Mouse (Mus musculus) activated CD4-positive, CD25-positive, alpha-beta regulatory T cell, adult 4 months (primary cell): ENCODE data around the gene Sdha. TPM values are rescaled to one million over a fixed set of nuclear protein-coding genes. Genes with fewer than 3 reads are reported as not detected.

ENCODE experiments used
- ATAC-seq: one replicate; pipeline ENCODE4 v1.8.0; 2017
- polyA plus RNA-seq, 2 experiments: library from polyadenylated mRNA; unstranded; fragments of 100-300 nt; shearing (Covaris generic); gene quantifications; one replicate each; pipeline ENCODE4 v1.2.1; 2017

Sdha gene
- polyA plus RNA-seq, result 100 to 1,000 TPM; 257 to 308 TPM

DNA sequence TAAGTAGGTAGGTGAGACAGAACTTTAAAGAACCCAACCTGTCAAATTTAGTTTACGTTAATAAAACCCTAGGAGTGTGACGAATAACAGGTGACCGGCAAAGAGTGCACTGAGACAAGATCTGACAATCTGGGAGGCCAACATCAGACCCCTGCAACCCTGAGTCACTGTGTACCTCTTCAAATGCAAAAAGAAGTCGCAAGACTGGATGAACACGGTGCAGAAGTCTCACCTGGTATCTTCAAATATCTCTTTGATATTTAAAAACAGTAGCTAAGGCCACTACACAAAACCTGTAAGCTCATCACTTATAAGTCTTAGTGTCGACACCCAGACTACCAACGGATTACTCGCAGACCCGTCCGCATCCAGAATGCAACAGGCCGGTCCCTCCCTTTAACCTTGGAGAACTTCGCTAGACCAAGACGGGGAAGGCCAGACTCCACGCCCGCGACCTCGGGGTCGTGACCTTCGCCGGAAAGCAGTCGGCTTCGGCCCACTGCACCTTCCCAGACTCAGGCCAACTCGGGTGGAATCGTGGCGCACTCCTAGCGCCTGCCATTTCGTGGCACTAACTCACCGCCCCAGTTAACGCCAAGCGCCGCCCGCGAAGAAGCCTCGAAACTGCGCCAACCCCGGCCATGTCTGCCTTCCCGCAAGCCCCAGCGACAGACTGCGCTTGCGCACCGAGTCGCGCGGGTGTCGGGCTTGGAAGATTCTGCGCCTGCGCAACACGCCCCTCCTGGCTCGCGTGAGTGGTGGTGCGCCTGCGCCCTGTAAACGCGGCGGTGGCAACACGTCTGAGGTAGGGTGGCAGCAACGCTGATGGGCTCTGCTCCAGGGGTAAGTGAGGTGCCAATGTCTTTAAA lies at the start of gene Sdha, which contains the start of gene Ccdc127:
TSS of gene Sdha (minus strand) at position 715 of the 869 bp plus-strand sequence.
TSS of gene Ccdc127 (plus strand) at position 744 of the 869 bp plus-strand sequence.
- ATAC-seq, result peak; percentile 90

DNA sequence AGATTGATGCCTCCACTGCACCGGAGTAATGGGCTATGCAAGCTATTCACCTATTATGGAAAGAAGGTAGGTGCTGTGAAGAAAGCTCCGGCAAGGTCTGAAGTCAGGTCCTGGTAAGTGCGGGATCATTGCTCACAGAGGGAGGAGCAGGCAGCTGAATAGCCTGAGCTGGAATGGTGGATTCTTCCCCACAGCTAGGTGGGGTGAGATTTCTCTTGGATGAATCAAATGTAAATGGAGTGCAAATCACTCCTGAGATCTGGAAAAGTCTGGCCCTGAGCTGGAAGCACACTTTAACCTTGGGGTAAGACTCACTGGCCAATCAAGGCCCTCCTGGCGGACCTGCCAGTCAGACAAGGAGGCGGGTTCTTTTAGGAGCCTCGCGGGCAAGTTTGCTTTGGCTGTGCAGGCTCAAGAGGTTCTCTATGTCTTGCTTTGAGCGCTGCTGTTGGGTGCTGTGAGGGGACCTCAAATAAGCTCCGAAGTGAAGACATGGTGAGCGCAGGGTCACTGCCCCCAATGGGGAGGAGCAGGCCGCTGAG lies 49.3 kb upstream of the Sdha start, which contains the start of gene Ftl1-ps1:
TSS of gene Ftl1-ps1 (plus strand) at position 397 of the 542 bp plus-strand sequence.
- no peak for ATAC-seq

DNA sequence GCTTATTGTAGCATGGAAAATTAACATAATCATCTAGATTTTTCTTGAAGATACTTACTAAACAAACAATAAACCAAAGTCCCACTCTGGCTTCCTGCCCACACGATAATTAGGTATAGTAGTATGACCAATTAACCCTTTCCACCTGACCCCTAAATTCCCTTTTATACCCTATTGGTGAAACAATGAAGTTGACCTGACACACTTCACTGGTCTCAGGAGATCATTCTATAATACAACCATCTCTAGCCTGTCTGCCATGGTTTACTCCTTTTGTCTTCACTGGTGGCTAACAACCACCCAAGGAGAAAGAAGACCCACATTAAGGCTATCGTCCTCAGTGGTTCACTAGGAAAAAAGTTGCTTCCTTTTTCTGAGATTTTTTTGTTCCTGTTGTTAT lies 41.1 kb upstream of the Sdha start:
- ATAC-seq, result no peak

DNA sequence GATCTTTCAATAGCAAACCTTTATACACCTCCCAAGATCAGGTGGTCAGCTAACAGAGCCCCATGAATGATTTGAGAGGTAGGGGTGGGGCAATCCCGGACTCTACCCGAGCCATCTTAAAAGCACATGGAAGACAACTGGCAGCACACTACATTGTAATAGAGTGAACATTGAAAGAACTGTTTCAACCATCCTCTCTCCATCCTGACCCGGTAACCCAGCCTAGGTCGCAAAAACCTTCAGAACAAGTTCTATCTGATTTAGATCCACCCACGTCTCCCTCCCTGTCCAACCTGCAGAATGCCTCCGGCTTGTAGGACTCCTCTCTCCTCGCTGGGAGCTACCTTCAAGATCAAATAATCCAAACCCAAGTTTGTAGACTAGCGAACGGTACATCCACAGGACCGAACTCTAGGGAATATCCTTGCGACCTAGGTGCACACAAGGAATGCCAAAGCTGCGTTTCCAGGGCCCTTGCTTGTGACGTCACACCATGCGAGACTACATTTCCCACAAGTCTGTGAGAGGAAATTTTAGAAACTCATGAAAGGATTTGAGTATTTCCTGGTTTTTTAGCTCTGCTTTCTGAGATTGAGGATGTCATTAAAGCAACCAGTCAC lies 40.4 kb upstream of the Sdha start, which contains the start of gene Zfp72:
TSS of gene Zfp72 (minus strand) at position 466 of the 620 bp plus-strand sequence.
- peak; percentile 92 for ATAC-seq

DNA sequence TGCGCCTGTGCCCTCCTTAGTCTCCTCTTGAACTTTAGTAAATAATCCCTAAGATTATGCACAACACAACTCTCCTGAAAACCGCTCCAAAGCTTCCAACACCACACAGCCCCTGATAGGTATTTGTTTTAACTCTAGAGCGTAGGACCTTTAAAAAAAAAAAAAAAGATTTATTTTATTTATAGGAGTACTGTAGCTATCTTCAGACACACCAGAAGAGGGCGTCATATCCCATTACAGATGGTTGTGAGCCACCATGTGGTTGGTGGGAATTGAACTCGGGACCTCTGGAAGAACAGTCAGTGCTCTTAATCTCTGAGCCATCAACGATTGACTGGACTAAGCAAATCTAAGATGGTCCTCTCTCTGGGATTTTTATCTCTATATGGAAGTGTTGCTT lies 39.6 kb upstream of the Sdha start:
- ATAC-seq, result no peak

DNA sequence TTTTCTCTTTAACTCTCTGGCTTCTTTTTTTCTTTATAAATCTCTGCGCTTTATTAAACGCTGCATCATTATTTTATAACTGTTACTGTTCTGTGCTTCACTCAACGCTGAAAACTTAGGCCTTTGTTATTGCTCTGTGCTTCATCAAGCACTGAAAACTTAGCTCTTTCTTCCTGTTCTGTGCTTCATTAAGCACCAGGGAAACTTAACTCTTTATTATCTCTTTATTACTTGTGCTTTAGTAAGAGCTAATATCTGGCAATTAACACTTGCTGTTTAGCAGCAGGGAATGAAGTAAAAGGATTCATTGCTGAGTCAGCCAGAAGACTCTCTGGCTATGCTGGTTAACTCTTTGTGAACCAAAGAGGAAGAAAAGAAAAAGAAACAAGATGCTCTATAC lies 32.2 kb upstream of the Sdha start:
- no peak for ATAC-seq

DNA sequence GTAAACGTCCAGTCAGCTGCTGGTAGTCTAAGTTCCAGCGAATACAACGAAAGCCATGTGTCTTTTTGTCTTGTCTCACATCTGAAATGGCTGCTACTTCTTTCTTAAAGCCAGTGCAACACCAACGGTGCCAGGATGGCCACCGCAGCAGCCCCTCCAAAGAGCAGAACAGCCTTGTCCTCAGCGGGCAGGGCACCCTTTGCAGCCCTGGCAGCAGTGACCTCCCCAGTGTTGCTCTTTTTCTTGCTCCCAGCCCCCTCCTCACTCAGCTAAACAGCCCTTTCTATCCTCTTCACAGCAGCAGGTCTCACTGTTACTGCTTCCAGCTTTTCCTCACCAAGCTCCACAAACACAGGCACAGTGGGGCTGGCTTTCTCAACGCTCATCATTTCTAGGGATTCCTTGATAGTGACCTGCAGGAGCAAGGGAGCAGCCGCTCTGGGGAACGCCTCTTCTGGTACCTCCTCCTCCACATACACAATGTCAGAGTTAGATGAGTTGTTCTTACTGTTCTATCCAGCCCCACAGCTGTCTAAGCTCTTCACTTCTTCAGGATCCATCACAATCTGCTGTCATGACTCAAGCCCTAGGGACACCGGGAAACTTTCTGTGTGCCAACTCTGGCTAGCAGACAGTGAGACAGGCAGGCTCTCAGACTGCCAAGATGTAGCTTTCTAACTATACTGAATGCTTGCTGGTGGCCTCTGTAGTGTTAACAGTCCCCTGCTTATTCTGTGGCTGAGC lies 31.6 kb upstream of the Sdha start:
- no peak for ATAC-seq

DNA sequence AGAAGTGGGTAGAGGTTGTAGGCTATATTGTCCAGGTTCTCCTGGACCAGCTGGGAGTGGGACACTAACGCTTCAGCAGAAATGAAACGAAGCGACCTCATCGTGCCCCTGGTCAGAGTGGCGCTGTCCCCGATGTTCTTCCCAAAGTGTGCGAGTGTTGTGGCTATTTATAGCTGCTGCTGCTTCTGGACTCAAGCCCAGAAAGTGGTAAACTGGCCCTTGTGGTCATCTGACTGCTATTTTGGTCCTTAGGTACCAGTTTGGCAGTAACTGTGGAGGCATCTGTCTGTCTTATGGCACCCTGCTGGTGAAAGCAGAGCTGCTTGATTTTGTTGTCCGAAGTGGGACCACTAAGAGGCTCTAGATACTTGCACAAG lies 13.8 kb upstream of the Sdha start, which contains the start of gene Lrrc14b:
TSS of gene Lrrc14b (minus strand) at position 147 of the 377 bp plus-strand sequence.
- ATAC-seq, result no peak

DNA sequence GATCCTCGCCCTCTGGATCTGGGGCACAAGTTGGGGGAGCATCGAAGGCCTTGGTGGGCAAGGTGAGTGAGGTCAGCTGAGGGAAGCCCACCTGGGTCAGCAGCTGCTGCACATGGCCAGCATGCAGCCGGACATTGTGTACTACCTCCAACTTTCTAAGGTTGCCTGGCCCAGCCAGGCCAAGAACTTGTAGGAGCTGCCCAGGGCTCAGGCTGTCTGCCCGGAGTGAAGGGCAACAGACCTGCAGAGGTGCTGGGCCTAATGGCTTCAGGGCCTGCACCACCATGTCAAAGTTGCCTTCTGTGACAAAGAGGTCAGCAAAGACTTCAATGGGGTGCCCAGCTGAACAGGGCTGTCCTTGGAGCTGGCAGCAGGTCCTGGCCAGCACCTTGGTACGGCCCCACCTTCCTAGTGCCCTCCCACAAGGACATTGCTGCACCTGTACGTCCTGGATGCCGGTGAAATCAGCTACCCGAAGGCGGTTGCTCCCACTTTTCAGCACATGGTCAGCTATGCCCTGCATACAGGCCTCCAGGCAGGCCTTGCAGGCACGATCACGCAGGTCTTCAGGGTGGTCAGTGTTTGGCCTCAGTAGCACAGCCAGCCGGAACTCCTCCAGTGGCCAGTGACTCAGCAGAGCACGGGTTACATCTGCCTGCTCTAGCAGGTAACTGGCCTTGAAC lies 13.2 kb upstream of the Sdha start:
- no peak for ATAC-seq

DNA sequence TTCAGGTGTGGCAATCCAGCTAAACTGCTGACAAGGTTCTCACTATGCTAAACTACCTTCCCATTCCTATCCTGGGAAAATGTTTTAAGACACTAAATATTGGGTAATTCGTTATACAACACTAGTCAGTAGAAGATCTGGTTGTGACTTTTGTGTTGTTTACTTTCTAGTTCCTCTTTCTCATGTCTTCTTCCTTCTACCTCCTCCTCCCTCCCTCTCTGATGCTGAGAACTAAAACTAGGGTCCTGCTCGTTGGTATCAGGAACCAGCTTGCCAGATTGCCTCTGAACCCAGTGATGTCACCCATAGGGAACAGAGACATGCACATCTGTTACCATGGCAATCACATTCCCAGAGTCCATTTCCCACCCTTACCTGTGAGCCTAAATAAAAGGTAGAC lies 12.1 kb upstream of the Sdha start:
- no peak for ATAC-seq

DNA sequence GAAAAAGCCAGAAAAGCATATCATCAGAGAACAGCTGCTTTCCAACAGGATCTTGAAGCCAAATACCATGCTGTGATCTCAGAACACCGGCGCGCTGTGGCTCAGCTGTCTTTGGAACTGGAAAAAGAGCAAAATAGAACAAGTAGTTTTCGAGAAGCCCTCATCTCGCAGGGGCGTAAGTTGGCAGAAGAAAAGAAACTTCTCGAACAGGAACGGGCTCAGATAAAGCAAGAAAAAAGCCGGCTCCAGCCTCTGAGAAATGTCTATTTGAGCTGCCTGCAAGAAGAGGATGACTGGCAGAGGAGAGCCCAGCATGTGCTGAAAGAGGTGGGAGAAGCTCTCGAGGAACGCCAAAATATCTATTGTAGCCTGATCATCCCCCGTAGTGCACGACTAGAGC lies 6.4 kb upstream of the Sdha start:
- no peak for ATAC-seq

DNA sequence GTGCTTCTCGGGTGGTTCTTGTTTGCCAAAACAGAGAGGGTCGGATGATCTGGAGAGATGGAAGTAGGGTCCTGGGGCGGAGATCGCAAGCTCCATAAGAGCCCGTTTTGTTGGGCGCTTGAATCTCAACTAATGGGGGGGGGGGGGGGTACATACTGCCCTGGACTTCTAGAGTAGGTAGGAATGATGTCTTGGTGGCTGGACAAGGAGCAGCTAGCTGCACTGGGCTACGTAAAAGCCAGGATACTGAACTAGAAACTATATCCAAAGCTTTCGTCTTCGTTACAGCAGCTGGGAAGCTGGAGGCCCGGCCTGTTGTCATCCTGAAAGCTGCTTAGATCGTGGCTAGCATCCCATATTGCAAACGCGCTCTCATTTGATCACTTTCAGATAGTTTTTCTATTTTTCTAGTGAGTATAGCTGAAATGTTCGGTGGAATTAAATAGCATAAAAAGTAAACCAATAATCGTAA lies 391 bp upstream of the Sdha start:
- ATAC-seq, result peak; percentile 8

DNA sequence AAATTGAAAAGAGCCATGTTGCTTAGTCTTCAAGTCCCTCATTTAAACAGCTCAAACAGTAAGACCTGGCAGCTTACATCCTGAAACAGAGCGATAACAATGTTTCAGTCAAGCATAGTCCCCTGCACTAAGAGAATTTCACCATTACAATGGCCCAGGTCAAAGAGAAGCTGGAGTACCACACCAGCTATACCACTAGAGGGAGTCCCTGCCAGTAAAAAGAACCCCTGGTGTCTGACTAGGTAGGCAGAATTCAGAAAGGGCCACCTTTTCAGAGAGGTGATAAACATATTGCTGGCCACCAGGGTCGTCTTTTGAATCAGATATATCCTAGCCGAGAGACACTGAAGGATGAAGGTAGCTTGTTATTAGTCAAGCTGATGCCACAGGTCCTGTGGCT lies 9.0 kb downstream of the Sdha start:
- ATAC-seq, result peak; percentile 98

DNA sequence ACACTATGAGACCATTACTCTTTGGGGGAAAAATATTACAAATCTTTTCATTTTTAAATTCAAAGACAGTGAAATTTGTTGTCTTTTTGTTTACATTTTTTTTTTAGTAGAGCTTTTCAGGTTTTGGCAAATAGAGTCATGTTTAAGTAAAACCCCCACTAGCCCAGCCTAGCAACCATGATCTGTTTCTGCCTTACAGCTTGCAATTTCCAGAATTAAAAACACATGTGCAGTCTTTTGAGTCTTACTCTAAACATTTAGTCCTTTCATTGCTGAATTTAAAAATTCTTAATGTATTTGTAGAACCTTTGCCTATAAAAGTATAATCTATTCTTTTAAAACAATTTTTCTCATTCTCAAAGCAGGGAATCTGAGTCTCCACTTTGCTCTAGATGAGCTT lies 20.8 kb downstream of the Sdha start:
- ATAC-seq, result no peak

DNA sequence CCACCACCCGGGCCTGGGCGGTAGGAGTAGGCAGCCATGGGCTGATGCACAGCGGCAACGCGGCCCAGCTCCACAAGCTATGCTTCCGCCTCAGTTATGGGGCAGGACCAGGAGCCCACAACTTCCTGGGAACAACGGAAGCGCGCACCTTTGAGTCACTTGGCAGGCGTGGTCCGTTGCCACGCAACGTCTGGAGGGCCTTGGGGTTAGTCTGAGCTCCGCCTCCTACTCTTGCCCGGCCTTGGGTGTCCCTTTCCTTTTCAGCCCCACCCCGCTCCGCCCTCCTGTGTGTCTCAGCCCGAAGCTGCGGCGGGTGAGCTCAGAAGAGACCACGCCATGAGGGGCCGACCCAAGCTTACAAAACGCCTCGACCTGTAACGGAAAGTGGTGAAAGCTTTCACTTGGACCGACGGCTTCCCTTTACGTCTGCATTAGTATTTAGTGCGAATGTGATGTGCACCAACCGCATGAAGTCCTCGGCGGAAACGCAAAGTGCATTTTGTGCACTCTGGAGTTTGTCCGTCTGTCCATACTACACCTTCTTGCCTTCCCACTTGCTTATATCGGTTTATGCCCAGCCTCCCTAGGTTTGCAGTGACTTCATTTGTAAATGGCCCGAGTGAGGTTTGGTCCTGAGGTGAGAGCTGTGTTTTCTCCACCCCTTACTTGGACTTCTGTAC lies 32.8 kb downstream of the Sdha start, which contains the start of gene Pdcd6:
TSS of gene Pdcd6 (minus strand) at position 411 of the 680 bp plus-strand sequence.
- peak; percentile 99 for ATAC-seq

DNA sequence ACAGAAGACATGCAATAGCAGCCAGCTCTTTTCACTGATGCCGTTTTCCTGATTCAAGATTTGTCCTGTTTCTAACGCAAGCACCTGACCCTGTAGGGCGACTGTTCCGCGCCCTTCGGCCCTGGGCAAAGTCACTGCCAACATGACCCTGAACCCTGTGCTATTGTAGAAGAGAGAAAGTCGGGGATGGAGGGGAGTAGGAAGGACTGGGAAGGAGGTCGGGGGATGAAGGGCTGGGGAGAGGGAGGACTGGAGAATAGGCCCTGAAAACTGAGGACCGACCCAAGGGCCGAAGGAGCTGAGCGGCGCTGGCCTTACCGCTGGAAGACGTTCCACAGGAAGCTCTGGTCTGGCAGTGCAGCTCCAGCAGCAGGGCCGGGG lies 33.3 kb downstream of the Sdha start:
- ATAC-seq, result no peak

DNA sequence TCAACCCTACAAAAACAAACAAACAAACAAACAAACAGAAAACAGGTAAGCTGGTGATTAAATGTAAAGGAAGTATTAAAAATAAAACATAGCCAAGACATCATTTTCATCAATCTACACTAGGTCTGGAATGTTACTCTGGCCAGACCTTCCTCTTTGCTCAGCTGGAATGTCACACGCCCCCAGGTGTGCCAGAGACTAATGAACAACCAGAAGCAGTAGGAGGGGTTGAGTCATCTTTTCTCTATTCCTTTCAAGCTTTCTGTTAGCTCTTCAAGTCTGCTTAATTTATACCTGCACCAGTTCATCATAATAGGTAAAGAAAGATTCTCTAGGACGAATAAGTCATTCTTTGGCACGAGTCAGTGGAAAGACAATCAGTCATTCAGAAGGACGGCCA lies 33.7 kb downstream of the Sdha start:
- ATAC-seq, result no peak

DNA sequence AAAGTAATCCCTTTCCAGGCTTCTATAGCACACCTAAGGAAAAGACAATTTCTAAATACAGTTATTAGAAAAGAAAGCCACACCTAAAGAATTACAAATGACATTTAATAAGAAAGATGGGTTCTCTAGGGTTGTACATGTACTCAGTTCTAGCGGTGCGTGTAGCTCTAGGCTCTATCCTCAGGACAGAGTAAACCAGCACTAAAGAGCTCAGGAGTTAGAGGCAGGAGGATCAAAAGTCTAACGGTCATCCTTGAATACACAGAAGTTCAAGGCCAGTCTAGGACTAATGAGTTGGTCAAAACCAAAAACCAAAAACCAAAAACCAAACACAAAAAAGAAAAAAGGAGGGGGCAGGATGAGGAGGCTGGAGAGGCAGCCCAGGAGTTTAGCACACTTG lies 35.5 kb downstream of the Sdha start:
- ATAC-seq, result no peak

DNA sequence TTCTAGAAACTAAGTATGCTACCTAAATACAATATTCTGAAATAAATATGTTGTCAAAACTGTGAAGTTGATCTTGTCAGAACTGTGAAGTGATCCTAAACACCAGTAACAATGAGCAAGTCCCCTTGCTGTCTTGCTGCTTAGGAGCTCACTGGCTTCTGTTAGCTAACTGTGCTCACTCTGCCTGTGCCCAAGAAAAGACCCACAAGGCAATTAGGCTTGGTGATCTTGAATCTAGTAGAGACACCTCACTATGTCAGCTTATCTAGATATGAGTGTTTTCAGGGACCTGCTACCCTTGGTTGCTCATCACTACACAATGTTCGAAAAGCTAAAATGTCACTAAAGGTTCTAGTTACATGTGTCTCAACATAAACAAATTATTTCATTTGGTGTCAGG lies 44.3 kb downstream of the Sdha start:
- no peak for ATAC-seq

DNA sequence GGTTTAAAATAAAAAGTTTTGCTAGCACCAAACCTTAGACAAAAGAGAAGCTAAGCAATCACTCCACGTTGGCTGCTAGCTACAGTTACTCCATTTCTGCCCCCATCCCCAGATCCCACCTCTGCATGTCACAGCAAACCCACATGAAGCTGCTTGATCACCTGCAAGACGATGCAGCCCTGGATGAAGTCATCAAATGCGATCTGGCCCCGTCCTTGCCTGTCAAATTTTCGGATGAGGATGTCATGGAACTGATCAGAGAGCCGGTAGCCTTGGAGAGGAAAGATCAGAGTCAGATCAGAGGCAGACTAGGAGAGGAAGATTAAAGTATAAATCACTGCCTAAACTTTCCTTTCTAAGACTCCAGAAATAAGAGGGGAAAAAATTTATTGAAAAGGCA lies 44.7 kb downstream of the Sdha start:
- ATAC-seq, result no peak
